Mouse (Mus musculus): ENCODE measurements around the gene Clic1.

Gene Clic1

DNA sequence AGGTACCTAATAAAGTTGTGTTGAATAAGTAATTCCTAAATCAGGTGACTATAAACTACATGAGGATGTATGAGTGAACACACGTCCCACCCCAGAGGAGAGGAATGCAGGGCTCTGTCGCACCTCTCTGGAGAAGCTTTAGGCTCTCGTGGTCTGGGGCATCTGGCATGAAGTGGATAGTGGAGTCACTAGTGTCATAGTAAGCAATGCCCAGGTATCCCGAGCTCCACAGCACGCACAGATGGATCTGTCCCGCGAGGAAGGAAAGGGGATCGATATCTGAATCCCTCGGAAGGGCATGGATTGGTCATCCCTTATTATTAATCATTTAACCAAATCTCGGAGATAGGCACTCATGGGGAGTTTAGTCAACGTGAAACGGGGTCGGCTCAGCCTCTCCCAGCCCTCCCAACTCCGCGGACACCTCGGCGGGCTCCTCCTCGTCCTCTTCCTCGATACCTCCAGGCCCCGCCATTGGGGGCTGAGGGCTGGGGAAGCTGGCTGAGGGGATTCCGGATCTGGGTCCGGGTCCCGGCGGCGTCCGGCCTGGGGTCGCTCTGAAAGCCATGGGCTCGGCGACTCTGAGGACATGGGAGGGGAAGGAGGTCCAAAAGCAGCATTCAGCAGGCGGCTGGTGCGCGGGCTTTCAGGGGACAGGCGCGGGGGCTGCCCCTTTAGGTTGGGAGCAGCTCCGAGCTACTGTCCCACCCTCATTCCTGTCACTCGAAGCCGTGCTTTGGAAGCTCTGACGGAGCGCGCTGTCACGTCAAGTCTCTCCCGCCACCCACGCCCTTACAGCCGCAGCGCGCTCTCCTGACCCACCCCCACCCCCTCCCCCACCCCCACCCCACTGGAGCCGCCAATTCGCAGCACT, 3.7 kb upstream of the Clic1 start:
- no peak for DNase-seq (ENCODE audit: low spot score)

DNA sequence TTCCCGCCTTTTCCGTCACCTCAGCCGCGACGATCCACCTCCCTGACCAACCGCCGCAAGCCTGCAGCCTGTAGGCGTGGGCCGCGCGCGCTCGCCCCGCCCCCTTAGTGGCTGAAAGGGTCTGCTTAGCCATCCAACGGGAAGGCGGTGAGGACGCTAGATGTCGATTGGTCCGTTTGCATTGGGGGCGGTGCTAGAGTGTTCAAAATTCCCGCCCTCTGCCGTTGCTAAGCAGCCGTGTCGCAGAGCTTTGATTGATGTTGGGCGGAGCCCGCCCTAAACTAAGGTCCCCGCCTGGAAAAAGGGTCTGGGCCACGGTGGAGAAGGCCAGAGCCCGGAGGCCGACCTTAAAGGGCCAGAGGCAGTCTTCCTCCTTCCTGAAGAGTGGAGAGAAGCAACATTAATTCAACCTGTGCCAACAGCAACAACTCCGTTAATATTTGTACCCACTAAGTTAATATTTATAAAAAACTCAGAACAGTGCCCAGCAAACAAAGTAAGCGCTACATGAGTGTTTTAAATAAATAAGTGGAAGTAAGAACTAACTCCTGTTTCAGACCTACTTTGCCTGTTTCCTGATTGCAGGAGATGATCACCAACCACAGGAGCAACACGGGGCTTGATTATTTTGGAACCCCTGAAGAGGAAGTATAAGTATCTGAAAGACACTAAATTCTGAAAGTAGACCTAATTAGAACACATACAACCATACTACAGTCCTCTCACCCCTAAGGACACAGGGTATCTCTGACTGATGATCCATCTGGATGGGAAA, 2.9 kb upstream of the Clic1 start, which contains the start of gene Msh5:
Gene Msh5, minus strand, starts transcription at position 65 of the 775 bp plus-strand sequence.
- peak; percentile 94 for DNase-seq (ENCODE audit: low spot score)

DNA sequence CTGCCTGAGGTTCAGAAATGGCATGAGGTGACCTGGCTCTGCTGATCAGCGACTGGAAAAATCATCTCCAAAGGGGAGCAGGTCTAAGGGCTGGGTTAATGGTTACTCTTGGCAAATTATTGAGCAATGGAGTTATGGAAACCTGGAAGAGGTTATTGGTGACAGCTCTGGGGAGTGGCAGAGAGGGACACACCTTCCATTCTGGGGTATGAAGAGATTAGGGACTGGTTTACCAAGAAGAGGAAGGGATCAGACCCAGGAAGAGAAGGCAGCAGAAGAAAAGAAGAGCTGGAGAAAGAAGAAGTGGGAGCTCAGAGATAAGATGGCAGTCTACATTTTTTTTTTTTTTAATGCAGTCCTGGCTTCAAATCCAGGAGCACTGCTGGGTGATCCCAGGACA, 2.1 kb upstream of the Clic1 start:
- no peak for DNase-seq (ENCODE audit: low spot score)

DNA sequence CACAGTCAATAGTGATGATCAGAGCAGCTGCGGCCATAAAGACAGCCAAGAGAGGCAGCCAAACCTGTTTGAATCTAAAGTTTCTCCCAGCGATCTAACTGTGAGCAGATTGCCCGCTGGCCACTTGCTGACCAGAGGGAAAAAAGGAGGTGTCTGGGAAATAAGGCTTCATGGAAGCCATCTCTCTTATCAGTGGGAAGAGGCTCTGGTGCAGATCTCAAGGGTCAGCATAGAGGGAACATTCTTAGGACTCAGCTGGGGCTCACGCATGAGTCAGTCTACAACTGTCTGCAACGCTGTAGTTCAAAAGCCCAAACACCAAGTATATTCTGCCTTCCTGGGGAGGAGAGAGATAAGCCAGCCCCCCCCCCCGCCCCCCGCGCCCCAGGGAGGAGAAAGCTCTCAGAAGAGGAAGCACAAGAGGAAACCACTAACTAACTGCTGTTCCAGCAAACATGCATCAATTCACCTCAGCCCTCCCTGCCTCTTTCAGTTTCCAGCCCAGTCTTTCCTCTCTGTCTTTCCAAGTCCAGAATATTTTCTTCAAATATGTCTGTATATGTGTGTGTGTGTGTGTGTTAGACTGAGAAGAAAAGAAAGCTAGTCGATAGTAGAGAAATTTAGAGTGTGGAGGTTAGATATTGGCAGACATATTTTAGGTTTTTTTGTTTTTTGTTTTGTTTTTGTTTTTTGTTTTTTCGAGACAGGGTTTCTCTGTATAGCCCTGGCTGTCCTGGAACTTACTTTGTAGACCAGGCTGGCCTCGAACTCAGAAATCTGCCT, 1.4 kb upstream of the Clic1 start:
- no peak for DNase-seq (ENCODE audit: low spot score)

DNA sequence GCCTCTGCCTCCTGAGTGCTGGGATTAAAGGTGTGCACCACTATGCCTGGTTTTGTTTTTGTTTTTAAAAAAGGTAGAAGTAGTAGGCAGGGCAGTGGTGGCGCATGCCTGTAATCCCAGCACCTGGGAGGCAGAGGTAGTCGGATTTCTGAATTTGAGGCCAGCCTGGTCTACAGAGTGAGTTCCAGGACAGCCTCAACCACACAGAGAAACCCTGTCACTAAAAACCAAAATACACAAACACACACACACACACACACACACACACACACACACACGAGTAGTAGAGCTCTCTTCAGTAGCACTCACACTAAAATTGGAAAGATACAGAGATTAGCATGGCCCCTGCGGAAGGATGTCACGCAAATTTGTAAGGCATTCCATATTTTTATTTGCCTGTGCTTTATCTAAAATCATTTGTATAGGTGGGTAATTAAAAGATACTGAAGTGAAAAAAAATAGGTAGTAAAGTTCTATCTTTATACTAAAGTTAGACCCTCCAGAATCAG, 780 bp upstream of the Clic1 start:
- DNase-seq (ENCODE audit: low spot score): no peak

DNA sequence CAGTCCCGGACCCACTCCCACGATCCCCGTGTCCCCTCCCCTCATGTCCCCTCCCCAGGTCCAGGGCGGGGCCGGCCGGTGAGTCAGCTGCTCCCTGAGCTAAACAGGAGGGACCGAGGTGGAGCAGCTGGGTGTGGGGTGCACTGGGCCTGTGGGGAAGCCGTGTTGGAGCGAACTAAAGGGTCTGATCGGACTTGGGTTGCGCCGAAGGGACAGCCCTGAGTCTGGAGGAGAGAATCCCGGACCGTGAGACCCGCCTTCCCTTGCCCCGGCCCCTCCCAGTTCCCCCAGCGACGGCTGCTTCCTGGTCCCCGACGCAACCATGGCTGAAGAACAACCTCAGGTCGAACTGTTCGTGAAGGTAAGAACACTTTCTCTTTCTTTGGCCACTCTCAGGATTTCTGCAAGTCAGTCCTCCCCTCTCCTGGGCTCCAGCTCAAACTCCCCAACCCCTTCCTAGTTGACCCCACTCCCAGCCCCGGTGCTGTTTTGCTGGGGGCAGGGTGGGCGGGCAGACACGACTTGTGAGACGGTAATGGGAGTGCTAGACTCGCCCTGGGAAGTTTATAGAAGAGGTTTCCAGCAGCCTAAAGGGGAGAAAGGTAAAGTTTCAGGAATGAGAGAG, 472 bp downstream of the Clic1 start:
- DNase-seq (ENCODE audit: low spot score): peak; percentile 67

DNA sequence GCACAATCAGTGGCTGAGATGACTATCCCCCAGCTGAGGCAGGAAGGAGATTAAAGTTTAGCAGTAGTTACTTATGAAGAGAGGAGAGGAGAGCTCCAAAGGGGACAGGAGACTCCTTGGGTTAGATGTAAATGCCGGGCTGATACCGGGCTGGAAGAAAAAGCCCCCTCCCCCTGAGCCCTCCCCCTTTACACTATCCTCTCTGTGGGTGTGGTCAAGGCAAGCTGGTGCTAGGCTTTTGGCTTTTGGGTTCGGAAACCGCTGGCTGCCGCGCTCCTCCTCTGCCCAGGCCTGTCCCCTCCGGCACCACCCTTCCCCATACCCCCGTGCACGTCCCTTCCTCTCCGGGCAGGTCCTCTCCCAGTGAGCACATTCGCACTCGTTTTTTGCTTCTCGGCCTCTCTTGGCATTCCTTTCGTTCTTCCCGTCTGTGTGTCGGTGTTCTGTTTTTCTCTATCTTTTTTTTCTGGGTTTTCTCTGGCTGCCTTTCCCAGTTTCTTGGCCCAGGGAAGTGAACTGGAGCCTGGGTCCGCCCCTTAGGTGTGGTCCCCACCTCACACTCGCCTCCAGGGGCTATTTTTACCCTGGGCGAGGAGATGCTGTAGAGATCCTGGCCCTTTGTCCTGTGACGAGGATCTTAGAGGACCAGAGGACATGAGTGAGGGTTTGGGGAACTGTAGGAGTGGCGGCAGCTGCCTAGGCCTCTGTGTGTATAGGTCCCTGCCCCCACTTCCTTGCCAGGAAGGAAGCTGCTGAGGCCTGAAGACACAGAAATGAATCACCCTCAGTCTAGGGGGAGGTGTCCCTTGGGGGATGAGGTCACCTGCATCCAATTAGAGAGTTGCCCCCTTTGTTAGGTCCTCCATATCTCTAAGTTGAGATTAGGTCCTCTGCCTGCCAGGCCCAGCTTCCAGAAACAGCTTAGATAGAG, 1.7 kb downstream of the Clic1 start:
- peak; percentile 53 for DNase-seq (ENCODE audit: low spot score)

DNA sequence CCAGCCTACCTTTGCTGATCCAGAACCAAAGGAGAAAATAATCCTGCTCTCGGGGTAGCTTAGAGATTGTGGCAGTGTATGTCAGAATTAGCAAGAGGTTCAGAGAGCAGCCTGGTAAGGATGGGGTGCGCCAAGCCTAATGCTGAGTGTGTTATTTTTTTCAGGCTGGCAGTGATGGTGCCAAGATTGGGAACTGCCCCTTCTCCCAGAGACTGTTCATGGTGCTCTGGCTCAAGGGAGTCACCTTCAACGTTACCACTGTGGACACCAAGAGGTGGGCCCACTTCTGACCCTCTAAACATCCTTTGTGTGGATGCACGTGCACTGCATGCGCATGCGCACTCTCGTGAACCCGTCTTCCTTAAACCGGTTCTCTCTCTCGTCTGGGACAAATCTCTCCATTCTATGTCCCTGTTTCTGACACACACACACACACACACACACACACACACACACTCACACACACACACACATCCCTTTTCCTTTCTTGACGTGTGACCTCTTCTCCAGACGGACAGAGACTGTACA, 2.6 kb downstream of the Clic1 start:
- DNase-seq (ENCODE audit: low spot score): no peak

DNA sequence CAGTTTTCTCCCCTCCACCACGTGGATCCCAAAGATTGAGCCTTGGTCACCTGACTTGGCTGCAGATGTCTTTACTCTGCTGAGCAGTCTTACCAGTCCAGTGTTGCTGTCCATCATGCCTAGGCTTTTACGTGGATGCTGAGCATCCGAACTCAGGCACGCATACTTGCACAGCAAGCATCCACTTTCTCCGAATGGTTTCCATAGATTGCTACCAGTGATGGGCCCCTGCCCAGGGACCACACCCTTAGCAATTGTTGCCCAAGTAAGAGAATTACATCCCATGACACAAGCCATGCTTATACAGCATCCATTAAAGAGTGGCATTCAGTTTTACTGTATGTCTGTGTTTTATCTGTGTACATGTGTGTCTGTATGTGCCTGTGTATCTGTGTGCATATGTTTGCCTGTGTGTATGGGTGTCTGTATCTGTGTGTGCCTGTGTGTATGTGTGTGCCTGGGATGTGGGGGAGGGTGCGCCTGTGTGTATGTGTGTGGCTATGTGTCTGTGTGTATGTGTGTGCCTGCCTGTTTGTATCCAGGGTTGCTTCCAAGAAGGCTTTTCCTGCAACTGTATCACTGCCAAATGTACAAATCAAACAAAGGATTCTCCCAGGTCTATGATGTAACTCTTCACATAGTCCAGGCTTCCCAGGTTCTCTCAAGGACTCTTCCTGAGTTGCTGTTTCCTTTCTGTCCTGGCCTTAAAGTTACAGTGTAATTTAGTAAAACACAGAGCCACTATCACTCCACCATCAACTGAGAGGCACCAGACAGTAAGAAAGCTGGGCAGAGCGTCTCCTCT, 6.1 kb downstream of the Clic1 start:
- DNase-seq (ENCODE audit: low spot score): no peak

DNA sequence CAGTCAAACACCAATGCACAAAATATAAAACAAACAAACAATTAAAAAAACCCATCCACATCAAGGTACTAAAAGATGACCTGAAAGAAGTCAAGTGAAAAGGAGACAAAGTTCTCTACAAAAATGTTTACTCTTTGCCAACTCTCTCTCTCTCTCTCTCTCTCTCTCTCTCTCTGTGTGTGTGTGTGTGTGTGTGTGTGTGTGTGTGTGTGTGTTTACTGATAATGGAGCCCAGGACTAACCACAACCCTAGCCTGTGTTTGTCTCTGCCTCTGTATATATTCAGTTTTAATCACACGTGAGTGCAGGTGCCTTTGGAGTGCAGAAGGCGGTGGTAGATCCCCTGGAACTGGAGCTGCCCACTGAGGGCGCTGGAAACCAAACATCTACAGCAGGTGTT, 7.3 kb downstream of the Clic1 start:
- DNase-seq (ENCODE audit: low spot score): no peak

DNA sequence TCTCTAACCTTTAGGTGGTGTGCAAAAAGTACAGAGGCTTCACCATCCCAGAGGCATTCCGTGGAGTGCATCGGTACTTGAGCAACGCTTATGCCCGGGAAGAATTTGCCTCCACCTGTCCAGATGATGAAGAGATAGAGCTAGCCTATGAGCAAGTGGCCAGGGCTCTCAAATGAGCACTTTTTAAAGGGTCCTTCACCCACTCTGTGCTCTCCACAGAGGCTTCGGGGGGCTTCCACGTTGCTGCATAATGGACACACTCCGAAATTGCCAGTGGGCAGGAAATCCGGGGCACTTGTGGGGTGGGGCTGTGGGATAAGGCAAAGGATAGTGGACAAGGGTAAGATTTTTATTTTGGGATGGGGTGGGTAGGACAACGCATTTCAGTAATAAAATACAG, 8.6 kb downstream of the Clic1 start:
- no peak for DNase-seq (ENCODE audit: low spot score)

DNA sequence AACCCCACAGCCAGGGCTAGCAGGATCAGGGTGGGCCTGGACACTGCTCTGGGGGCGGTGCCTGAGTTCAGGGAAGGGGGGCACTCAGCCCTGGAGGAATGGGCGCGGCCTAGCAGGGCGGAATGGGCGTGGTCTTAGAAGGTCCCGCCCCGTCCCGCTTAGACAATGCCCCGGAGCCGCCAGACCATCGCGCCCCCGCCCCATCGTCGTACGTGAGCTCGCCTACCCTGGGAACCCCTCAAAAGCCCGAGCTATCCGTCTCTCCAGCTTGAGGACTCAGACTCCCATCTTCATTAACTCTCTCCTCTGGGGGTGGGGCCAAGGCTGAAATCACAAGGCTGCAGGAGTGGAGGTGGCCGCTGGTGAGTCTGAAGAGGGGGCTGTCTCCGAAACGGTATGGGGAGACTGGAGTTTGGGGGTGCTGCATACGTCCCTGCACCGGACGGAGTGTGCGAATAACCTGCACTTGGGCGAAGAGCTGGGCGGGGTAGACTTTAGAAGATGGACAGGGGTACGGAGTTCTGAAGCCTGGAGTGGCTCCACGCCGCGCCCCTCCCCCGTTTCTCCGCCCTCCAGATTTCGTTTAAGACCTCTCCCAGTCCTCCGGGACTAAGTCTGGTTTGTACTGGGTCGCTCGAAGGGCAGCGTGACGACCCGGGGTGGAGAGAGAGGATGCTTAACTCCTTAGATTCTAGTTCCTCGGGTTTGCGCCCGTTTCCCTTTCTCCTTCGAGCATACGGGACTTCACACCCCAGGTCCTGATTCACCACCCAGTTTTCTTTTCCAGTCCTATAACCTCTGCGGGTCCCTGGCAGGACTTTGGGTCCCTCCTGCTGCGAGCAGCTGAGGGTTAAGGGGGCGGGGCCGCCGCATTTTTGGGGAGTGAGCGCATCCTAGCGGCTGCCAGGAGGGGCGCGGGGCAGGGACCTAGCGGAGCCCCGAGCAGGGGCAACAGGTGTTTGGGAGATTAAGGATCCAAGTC, 9.4 kb downstream of the Clic1 start, which contains the start of gene Ddah2:
Gene Ddah2, plus strand, starts transcription at position 125 of the 982 bp plus-strand sequence.
- peak; percentile 83 for DNase-seq (ENCODE audit: low spot score)

DNA sequence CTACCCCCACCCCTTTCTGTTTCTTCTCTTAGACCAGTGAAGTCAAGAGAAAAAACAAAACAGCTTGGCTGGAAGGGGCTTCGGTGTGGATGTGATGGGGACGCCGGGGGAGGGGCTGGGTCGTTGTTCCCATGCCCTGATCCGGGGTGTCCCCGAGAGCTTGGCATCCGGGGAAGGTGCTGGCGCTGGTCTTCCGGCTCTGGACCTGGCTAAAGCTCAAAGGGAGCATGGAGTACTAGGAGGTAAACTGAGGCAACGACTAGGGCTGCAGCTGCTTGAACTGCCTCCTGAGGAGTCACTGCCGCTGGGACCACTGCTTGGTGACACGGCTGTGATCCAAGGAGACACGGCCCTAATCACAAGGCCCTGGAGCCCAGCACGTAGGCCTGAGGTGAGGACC, 10.3 kb downstream of the Clic1 start:
- no peak for DNase-seq (ENCODE audit: low spot score)

DNA sequence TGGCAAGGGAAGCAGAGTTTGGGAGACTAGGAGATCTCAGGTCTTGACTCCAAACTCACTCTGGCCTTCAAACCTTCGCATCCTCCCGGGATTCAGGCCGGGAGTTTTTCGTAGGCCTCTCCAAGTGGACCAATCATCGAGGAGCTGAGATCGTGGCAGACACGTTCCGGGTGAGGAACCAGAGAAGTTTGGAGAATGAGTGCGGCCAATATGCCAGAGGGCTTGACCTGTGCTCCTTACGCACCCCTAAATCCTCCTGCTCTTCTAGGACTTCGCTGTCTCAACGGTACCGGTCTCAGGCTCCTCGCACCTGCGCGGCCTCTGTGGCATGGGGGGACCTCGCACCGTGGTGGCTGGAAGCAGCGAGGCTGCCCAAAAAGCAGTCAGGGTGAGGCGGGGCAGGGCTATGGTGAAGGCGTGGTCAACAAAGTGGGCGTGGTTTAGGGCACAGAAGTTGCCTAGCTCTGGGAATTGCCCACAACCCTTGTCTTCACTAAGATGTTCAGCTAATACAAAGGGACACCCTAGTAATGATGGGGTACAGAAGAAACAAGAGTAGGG, 11.1 kb downstream of the Clic1 start:
- no peak for DNase-seq (ENCODE audit: low spot score)

DNA sequence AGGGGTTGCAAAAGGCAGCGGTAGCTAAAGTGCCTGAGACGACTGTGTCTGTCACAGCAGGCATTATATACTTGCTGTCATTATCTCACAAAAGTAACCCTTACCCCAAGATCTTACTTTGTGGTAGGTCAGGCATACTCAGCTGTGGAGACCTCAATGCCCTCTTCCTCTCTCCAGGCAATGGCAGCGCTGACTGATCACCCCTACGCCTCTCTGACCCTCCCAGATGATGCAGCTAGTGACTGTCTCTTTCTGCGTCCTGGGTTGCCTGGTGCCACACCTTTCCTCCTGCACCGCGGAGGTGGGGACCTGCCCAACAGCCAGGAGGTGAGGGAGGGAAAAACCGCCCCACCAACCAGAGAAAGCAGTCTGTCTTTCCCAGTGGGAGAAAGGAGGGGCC, 11.5 kb downstream of the Clic1 start:
- no peak for DNase-seq (ENCODE audit: low spot score)

DNA sequence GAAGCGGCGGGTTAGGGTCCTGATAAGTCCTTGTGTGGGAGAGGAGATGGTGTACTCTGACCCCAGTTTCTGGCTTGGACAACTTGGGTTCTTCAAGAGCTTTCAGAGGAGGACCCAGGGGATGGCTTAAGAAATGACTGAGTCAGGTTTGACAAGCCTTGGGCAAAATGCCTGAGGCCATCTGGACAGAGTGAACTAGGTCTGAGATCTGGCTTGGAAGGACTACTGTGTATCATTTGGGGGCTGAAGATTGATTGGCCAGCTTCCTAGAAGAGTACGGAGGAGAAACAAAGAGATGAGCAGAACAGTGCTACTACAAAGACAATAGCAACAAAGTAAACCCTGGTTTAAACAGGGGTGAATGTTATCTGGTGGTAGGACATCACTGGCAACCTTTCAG, 13.7 kb downstream of the Clic1 start:
- DNase-seq (ENCODE audit: low spot score): no peak

DNA sequence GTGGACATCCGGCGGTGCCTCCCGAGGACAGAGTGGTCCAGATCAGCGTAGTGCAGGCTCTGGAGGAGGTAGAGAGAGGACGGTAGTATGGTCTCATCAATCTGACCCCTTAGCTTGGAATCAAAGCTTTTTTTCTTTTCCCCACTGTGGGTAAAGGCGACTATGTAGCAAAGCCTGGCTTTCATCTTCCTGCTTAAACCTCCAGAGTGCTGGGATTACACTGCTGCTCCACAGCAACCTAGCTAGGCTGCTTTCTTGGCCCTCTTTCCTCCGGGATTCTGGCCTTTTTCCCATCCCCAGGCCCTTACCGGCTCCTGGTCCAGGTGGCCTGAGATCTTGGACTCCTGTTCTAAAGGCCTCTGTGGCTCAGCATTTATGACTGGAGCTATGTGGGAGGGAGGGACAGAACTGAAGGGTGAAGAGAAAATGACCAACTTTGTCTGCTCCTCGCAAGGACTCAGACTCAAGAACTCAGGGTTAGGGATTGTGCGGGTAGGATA, 14.7 kb downstream of the Clic1 start:
- DNase-seq (ENCODE audit: low spot score): no peak
